Mouse (Mus musculus): Measurements from ENCODE around the gene H2-Ab1.

DNA sequence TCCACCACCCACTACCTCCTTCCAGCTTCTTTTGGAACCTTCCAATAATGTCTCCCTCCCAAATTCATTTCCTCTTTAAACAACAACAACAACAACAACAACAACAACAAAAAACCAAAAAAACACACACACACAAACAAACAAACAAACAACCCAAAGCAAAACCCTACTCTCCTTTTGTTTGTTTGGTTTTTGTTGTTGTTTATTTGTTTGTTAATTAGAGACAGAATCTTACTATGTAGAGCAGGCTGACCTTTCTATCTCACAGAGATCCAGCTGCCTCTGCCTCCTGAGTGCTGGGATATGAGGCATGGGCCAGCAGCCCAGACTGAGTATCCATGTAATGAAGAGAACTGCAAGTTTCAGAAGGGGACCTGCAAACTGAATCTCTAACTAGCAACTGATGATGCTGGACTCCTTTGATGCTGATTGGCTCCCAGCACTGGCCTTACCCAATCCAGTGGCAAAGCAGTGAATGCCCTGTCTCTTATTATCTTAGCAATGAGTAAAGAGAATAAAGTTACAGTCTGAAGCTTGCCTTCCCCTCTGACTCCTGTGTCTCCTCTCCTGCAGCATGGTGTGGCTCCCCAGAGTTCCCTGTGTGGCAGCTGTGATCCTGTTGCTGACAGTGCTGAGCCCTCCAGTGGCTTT, 48.0 kb downstream of the H2-Ab1 start, which contains the start of gene H2-Eb1:
- no peak for TF ChIP-seq POLR2A (IDR thresholded peaks at IDR 0.05; ENCODE audit: borderline replicate concordance, low read depth, low read length)
- no peak for TF ChIP-seq CTCF (IDR thresholded peaks at IDR 0.05; ENCODE audit: low read depth, low read length)

Data from bone marrow macrophage, adult 2 months (primary cell).